Mouse (Mus musculus): Measurements from ENCODE around the gene Pcsk6. TPM values are rescaled to one million over a fixed set of nuclear protein-coding genes. Genes with fewer than 3 reads are reported as not detected.
"Not testable (repeated sequence)": the region's sequence is repeated elsewhere in the genome, so short reads cannot be mapped to it uniquely, and the experiment has no call there.

The Pcsk6 gene
- polyA plus RNA-seq (2015; fragmentation: Nextera tagmentation; extraction: Ambion mirVana) = 0.51 and 0.63 TPM in 2 replicates

- no peaks in the 10 kb centered on the region for H3K36me3 ChIP-seq
- peak within 1 kb of the TSS; percentile 55 for H3K4me3 ChIP-seq (replicated peaks)
- H3K4me2 ChIP-seq = peak within 1 kb of the TSS; percentile 73
- no peak for DNase-seq
- peaks cover 84% of the 10 kb centered on the region for H3K27me3 ChIP-seq
- WGBS (ENCODE audit: insufficient replicate concordance) = under 1% methylated on average over 82 of the region's 111 CpGs
- H3K4me1 ChIP-seq (replicated peaks) = peaks cover 5% of the 10 kb centered on the region
- peak; percentile 41; the same call in 1 of the 2 replicates for ATAC-seq (ENCODE audit: low read depth)
- peak within 1 kb of the TSS; percentile 49 for H3K9ac ChIP-seq
- H3K27ac ChIP-seq = no peak within 1 kb of the TSS
- no peaks in the 10 kb centered on the region for H3K9me3 ChIP-seq (replicated peaks)
These were observed at the start of gene Pcsk6 for GRCm38 (mm10) chr7:65861591-65862472. TSS of gene Pcsk6 (plus strand) at chr7:65861734.

DNA sequence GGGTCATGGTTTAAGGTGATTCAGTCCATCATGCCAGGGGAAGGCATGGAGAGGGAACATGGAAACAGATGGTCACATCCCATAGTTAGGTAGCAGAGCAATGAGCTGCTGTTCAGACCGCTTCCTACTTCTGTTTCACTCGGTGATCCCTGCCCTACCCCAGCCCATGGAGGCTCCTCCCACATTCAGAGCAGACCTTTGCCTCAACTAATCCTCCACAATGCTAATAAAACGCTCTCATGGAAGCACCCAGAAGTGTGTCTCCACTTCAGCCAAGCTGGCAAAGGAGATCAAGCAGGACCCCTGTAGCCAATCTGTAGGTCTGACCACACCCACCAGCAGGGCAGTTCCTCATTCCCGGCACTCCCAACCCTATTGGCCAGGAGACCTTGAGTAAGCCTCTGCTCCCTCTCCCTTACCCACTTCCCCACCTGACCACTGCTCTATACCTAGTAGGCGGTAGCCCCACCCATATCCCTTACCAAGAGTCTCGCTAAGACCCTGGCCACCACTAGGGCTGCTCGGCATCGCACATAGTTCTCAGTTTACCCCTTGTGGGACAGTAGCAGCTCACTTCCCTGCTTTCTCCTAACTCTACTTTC is 47.8 kb upstream of the Pcsk6 start:
- H3K4me2 ChIP-seq = no peak overlapping the region
- H3K4me3 ChIP-seq (replicated peaks) = no peak overlapping the region
- H3K36me3 ChIP-seq = no peaks in the 10 kb centered on the region
- H3K4me1 ChIP-seq (replicated peaks) = no peaks in the 10 kb centered on the region
- 0 out of 2 replicates have a peak, but pooled peaks cover 4% of the 10 kb centered on the region for H3K9me3 ChIP-seq (replicated peaks)
- no peak overlapping the region for H3K27ac ChIP-seq
- DNase-seq (no peak), ATAC-seq (ENCODE audit: low read depth) (no peak)
- WGBS (ENCODE audit: insufficient replicate concordance) = 63% methylated on average over 8 of the region's 8 CpGs
- no peaks in the 10 kb centered on the region for H3K27me3 ChIP-seq
- H3K9ac ChIP-seq = no peak overlapping the region

- no peak overlapping the region for H3K4me2 ChIP-seq
- no peak overlapping the region for H3K9ac ChIP-seq
- 79% methylated on average over 8 of the region's 8 CpGs for WGBS (ENCODE audit: insufficient replicate concordance)
- no peak for ATAC-seq (ENCODE audit: low read depth)
- H3K9me3 ChIP-seq (replicated peaks) = 0 out of 2 replicates have a peak, but pooled peaks cover 4% of the 10 kb centered on the region
- no peak overlapping the region for H3K4me3 ChIP-seq (replicated peaks)
- H3K36me3 ChIP-seq = no peaks in the 10 kb centered on the region
- H3K27ac ChIP-seq = no peak overlapping the region
- H3K27me3 ChIP-seq = no peaks in the 10 kb centered on the region
- H3K4me1 ChIP-seq (replicated peaks) = 0 out of 2 replicates have a peak, but pooled peaks cover 2% of the 10 kb centered on the region
- DNase-seq = no peak
These were observed 44.0 kb upstream of the Pcsk6 start for GRCm38 (mm10) chr7:65817564-65817963.

GRCm38 (mm10) chr7:65820391-65820790 is 41.1 kb upstream of the Pcsk6 start:
- no peak overlapping the region for H3K4me2 ChIP-seq
- no peak overlapping the region for H3K4me3 ChIP-seq (replicated peaks)
- no peak for DNase-seq
- no peaks in the 10 kb centered on the region for H3K27me3 ChIP-seq
- no peak overlapping the region for H3K27ac ChIP-seq
- WGBS (ENCODE audit: insufficient replicate concordance) = 50% methylated on average over 8 of the region's 8 CpGs
- no peak for ATAC-seq (ENCODE audit: low read depth)
- no peak overlapping the region for H3K9ac ChIP-seq
- 0 out of 2 replicates have a peak, but pooled peaks cover 4% of the 10 kb centered on the region for H3K9me3 ChIP-seq (replicated peaks)
- H3K4me1 ChIP-seq (replicated peaks) = 0 out of 2 replicates have a peak, but pooled peaks cover 2% of the 10 kb centered on the region
- no peaks in the 10 kb centered on the region for H3K36me3 ChIP-seq

- H3K36me3 ChIP-seq; H3K27me3 ChIP-seq; H3K4me1 ChIP-seq (replicated peaks); ATAC-seq (ENCODE audit: low read depth); H3K4me3 ChIP-seq (replicated peaks); H3K27ac ChIP-seq; DNase-seq; H3K9ac ChIP-seq; H3K4me2 ChIP-seq; H3K9me3 ChIP-seq (replicated peaks): not testable (repeated sequence)
- 58% methylated on average over 4 of the region's 4 CpGs for WGBS (ENCODE audit: insufficient replicate concordance)
These were observed 39.6 kb upstream of the Pcsk6 start for GRCm38 (mm10) chr7:65821901-65822300.

DNA sequence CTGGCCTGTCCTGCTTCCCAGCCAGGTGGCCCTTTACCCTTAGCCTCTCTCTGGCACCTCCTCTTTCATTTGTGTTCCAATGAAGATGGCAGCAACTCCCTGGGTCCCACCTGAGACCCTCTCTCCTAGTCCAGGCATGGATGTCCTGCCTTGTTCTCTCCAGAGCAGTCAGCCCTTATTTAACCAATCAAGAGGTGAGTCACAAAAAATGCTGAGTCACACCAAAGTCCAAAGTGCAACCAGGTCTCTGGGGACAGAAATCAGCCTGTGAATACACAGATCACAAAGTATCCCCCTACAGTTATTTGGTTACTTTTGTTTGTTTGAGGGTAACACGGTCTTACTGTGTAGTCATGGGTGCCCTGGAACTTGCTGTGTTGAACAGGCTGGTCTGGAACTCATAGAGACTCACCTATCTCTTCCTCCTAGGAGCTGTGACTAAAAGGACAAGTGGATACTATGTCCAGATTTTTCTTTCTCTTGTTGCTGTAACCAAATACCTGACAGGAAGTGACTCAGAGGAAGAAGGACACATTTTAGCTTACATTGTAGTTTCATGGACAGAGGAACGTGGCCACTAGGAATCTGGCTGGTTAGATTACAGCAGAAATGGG is 38.9 kb upstream of the Pcsk6 start:
- DNase-seq = no peak
- Histone ChIP-seq H3K4me2 (no peak overlapping the region), H3K4me3 (replicated peaks) (no peak overlapping the region), H3K36me3 (no peaks in the 10 kb centered on the region), H3K9me3 (replicated peaks) (no peaks in the 10 kb centered on the region), H3K4me1 (replicated peaks) (0 out of 2 replicates have a peak, but pooled peaks cover 2% of the 10 kb centered on the region), H3K27me3 (no peaks in the 10 kb centered on the region), H3K27ac (no peak overlapping the region), H3K9ac (no peak overlapping the region)
- 0 out of 2 replicates have a peak, but pooled peaks have one; percentile 36 for ATAC-seq (ENCODE audit: low read depth)
- 27% methylated on average over 2 of the region's 2 CpGs for WGBS (ENCODE audit: insufficient replicate concordance)

DNA sequence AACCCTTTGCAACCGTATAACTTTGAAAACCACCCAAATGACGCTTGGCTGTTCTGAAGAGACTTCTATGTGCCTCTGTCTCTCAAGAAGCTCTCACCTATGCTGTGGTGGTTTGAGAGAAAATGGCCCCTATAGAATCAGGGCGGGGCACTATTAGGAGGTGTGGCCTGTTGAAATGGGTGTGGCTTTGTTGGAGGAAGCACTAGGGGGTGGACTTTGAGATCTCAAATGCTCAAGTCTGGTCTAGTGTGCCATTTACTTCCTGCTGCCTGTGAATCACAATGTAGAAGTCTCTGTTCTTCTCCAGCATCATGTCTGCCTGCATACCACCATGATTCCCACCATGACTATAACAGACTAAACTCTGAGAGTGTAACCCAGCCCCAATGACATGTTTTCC is 21.8 kb upstream of the Pcsk6 start:
- no peak overlapping the region for H3K4me3 ChIP-seq (replicated peaks)
- peaks cover 11% of the 10 kb centered on the region for H3K9me3 ChIP-seq (replicated peaks)
- no peak overlapping the region for H3K4me2 ChIP-seq
- ATAC-seq (ENCODE audit: low read depth) (no peak), DNase-seq (no peak)
- H3K4me1 ChIP-seq (replicated peaks) = no peaks in the 10 kb centered on the region
- 72% methylated on average over 3 of the region's 3 CpGs for WGBS (ENCODE audit: insufficient replicate concordance)
- no peaks in the 10 kb centered on the region for H3K27me3 ChIP-seq
- H3K27ac ChIP-seq = no peak overlapping the region
- H3K36me3 ChIP-seq = no peaks in the 10 kb centered on the region
- no peak overlapping the region for H3K9ac ChIP-seq

GRCm38 (mm10) chr7:65843210-65843609 is 18.3 kb upstream of the Pcsk6 start:
- DNase-seq (no peak), ATAC-seq (ENCODE audit: low read depth) (no peak)
- Histone ChIP-seq H3K4me1 (replicated peaks) (no peaks in the 10 kb centered on the region), H3K4me2 (no peak overlapping the region), H3K9me3 (replicated peaks) (peaks cover 11% of the 10 kb centered on the region), H3K9ac (no peak overlapping the region), H3K27me3 (no peaks in the 10 kb centered on the region), H3K36me3 (no peaks in the 10 kb centered on the region), H3K27ac (no peak overlapping the region), H3K4me3 (replicated peaks) (no peak overlapping the region)
- WGBS (ENCODE audit: insufficient replicate concordance) = 21% methylated on average over 2 of the region's 2 CpGs

- ATAC-seq (ENCODE audit: low read depth) = 0 out of 2 replicates have a peak, but pooled peaks have one; percentile 15
- Histone ChIP-seq H3K36me3 (no peaks in the 10 kb centered on the region), H3K27ac (no peak overlapping the region), H3K27me3 (peaks cover 92% of the 10 kb centered on the region), H3K9me3 (replicated peaks) (no peaks in the 10 kb centered on the region), H3K4me3 (replicated peaks) (no peak overlapping the region), H3K4me2 (no peak overlapping the region), H3K4me1 (replicated peaks) (peaks cover 5% of the 10 kb centered on the region), H3K9ac (no peak overlapping the region)
- 44% methylated on average over 7 of the region's 7 CpGs for WGBS (ENCODE audit: insufficient replicate concordance)
- DNase-seq = no peak
These were observed 553 bp upstream of the Pcsk6 start for GRCm38 (mm10) chr7:65860981-65861380.

DNA sequence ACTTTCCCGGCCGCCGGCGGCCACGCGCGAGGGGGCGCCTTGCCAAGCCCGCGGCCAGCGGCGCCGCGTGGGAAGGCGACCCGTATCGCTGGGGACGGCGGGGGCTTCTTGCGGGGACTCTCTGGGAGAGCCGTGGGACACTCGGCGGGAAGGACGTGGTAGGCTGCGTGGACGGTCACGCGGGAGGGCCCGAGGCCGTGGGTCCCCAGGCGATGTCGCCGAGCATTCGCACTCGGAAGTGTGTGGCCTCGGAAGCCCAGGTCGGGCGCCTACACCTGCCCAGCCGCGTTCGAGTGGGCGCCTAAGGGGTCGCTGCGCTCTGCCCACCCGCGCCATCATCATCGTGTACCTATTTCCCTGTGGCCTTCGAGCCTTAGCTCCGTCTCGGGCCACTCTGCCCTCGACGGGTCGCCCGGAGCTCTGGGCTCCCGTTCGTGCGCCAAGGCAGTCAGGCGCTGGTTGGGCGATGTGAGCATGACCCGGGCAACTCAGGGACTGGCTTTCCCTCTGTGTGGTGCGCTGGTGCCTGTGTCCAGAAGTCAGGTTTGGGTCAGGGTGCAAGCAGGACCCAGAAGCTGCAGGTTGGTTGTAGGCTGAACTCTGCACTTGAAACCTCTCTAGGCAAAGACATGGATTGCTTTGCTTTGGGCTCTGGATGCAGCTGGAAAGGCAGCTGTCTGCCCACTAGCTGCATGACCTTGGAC is 1.1 kb downstream of the Pcsk6 start:
- 0 out of 2 replicates have a peak, but pooled peaks have one; percentile 15 for ATAC-seq (ENCODE audit: low read depth)
- H3K36me3 ChIP-seq = no peaks in the 10 kb centered on the region
- H3K4me2 ChIP-seq = peak overlapping the region; percentile 73
- no peak overlapping the region for H3K27ac ChIP-seq
- H3K27me3 ChIP-seq = peaks cover 76% of the 10 kb centered on the region
- peaks cover 5% of the 10 kb centered on the region for H3K4me1 ChIP-seq (replicated peaks)
- 4% methylated on average over 61 of the region's 61 CpGs for WGBS (ENCODE audit: insufficient replicate concordance)
- no peak for DNase-seq
- no peaks in the 10 kb centered on the region for H3K9me3 ChIP-seq (replicated peaks)
- H3K9ac ChIP-seq = peak overlapping the region; percentile 49
- peak overlapping the region; percentile 55 for H3K4me3 ChIP-seq (replicated peaks)

- DNase-seq = no peak
- H3K36me3 ChIP-seq = no peaks in the 10 kb centered on the region
- no peak overlapping the region for H3K9ac ChIP-seq
- WGBS (ENCODE audit: insufficient replicate concordance) = 80% methylated on average over 16 of the region's 16 CpGs
- no peaks in the 10 kb centered on the region for H3K9me3 ChIP-seq (replicated peaks)
- no peak overlapping the region for H3K4me2 ChIP-seq
- ATAC-seq (ENCODE audit: low read depth) = no peak
- peaks cover 18% of the 10 kb centered on the region for H3K27me3 ChIP-seq
- H3K27ac ChIP-seq = no peak overlapping the region
- peaks cover 13% of the 10 kb centered on the region for H3K4me1 ChIP-seq (replicated peaks)
- no peak overlapping the region for H3K4me3 ChIP-seq (replicated peaks)
These were observed 7.6 kb downstream of the Pcsk6 start for GRCm38 (mm10) chr7:65869173-65869572.

All from liver, embryonic 13.5 days (tissue).